Mouse (Mus musculus): Measurements from ENCODE around the gene Fam171b.

Fam171b gene

DNA sequence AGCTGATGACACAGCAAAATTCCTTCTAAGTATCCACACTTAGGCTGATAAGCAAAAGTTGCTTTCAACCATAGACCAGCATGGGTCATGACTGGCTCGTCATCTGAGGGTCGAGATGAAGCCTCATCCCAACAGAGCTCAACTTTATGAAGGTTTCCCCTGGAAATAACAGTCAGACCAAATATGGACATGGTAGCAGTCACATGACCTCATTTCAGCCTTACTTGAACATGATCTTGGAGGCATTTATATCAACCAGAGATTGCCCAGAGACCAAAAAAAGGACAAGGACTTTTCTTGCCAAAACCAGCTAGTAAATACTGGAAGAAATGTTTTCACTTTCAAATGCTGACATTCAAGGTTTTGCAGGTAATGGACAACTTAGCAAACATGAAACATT, 81.3 kb downstream of the Fam171b start:
- DNase-seq (ENCODE audit: low read depth, low spot score): no peak

DNA sequence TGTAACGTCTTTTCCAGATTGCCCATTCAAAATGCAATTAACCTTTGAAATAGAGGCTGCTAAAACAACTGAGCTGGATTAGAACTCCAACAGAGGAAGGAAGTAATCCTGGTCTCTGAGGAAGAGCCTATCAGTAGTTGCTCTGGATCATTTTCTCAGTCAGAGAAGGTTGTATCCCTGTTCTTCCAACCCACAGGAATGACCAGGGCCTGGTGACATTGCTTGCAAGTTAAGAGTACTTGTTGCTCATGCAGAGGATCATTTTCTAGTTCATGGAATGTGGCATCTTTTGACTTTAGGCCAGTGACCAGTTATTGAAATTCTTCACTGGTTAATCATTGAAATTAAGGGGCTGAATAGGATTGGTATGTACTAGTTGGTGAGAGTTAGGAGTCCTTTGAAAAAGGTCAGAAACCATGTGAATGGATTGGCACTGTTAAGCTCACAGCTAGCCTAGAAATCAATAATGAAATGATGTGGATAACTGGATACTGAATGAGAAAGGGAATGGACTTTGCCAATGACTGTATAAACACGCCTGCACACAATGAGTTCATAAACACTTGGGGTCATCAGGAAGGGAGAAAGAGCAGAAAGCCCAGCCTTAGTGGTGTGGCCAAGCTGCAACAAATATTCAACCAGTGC, 89.6 kb downstream of the Fam171b start:
- no peak for DNase-seq (ENCODE audit: low read depth, low spot score)

DNA sequence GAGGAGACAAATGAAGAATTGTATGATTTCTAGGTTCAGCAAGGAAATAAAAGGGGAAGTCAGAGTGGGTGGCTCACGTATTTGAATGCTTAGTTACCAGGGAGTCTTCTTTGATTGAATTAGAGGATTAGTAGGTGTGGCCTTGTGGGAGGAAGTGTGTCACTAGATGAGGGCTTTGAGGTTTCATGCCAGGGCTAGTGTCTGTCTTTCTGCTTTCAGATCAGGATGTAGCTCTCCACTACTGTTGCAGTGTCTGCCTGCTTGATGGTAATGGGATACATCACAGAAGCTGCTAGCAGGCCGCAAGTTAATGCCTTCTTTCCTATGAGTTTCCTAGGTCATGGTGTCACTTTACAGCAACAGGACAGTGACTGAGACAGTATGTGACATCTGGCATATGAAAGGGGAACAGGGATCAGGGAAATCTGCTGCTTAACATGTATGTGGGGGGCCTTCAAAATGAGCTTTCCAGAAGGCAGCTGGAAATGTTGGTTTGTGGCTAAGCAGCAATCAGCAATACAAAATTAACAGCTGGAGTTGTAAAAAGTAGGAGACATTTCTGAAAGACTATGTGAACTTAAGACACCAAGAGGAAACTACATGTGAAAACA, 117.1 kb downstream of the Fam171b start:
- DNase-seq (ENCODE audit: low read depth, low spot score): no peak
